Mouse (Mus musculus): ENCODE data around the gene Epha10.

Epha10 gene

DNA sequence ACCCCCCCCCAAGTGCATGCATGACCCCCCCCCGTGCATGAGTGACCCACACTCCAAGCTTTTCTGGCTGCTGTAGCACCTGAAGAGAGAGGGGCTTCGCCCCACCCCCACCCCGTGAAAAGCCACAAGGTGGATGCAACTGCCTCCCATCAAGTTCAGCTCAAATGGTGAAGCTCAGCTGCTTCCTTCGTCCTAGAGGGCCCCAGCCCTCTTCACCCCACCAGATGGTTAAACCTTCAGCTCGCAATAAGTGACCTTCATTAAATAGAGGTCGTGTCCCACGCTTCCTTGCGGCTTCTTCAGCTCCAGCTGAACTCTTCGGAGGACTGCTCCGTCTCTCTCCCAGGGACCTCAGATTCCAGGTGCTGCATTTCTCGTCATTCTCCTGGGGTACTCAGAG lies at the start of gene Epha10:
TSS of gene Epha10 (plus strand) at position 301 of the 400 bp plus-strand sequence.
- no peak for DNase-seq (ENCODE audit: low spot score)

GRCm38 (mm10) chr4:124832796-124833195 lies 47.9 kb upstream of the Epha10 start:
- no peak for DNase-seq (ENCODE audit: low spot score)

GRCm38 (mm10) chr4:124838035-124838700 lies 42.5 kb upstream of the Epha10 start:
- DNase-seq (ENCODE audit: low spot score) = no peak

DNA sequence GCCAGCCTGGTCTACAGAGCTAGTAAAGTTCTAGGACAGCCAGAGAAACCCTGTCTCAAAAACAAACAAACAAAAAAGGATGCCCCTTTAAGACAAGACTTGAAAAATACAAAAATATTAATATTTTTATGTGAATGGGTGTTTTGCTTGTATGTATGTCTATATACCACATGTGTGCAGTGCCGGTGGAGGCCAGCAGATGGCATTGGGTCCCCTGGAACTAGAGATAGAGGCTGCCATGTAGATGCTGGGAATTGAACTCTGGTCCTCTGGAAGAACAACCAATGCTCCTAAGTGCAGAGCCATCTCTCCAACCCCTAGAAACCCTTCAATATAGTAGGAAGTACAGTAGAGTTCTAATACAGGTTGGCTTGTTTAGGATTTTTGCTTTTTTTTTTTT lies 39.7 kb upstream of the Epha10 start:
- no peak for DNase-seq (ENCODE audit: low spot score)

DNA sequence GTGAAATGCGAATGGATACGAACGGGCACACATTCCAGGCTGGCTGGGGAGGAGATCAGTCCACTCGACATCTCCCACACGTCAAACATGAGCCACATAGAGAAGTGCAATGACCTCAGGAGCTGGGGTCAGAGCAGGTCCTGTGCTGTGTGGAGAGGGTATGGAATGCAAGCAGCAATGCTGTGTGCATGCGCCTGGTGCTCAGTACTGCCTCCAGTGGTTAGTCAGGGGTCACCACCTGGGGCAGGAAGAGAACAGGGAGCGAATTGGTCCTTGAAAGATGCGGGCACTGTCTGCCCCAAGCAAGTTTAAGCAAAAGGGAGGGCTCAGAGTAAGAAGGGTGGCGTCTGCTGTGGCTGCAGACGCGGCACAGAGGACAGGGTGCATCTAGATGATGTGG lies 37.2 kb upstream of the Epha10 start:
- no peak for DNase-seq (ENCODE audit: low spot score)

GRCm38 (mm10) chr4:124847573-124847972 lies 33.1 kb upstream of the Epha10 start:
- DNase-seq (ENCODE audit: low spot score) = peak; percentile 42

- peak; percentile 47 for DNase-seq (ENCODE audit: low spot score)
Observed at GRCm38 (mm10) chr4:124849631-124850260, 31.0 kb upstream of the Epha10 start.

- peak; percentile 88 for DNase-seq (ENCODE audit: low spot score)
Observed at GRCm38 (mm10) chr4:124850261-124850913, 30.3 kb upstream of the Epha10 start, which contains the start of gene Yrdc. Gene Yrdc (plus strand): TSS chr4:124850679.

DNA sequence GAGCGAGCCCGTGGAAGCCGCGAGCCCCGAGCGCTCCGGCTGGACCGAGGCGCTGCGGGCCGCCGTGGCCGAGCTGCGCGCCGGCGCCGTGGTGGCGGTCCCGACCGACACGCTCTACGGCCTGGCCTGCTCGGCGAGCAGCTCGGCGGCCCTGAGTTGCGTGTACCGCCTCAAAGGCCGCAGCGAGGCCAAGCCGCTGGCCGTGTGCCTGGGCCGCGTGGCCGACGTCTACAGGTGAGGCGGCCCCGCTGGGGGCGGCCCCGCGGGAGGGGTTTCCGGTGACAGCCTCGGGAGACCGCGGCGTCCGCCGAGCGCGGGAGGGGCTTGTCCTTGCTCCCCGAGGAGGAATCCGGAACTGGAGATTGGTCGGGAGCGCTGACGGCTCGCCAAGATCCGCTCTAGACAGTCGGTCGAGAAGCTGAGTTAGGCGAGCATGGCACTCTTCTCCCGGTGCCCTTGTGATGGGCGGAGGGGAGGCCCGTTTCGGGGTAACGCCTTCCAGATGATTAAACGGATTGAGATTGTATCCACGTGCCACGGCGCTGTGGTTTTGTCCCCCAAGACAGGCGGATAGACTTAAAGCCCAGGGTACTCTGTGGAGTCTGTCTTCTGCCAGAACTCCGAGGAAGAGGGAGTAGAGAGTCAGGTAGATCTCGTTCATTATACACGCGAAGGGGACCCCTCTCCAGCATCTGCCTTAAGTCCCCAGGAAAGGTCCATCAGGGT lies 29.6 kb upstream of the Epha10 start, which contains the start of gene 1110065P20Rik:
TSS of gene 1110065P20Rik (minus strand) at position 264 of the 726 bp plus-strand sequence.
- peak; percentile 36 for DNase-seq (ENCODE audit: low spot score)

DNA sequence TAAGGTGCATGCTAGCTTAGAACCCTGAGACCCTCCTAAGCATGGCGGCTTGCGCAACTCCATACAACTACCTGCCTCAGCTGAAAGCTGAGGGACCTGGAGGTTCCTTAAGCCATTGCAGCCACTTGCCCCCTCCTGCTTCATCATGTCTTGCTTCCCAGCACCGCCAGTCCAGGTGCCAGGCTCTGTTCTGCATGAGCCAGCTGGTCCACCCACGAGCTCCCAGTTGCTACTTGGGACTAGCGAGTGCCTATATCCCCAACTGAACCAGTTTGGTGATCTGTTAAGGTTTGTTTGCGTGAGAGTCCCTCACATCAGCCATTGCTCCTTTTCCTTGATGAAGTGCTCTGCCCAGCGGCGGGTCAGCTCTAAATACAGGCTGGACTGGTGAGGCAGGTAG lies 24.4 kb upstream of the Epha10 start:
- DNase-seq (ENCODE audit: low spot score) = no peak

DNA sequence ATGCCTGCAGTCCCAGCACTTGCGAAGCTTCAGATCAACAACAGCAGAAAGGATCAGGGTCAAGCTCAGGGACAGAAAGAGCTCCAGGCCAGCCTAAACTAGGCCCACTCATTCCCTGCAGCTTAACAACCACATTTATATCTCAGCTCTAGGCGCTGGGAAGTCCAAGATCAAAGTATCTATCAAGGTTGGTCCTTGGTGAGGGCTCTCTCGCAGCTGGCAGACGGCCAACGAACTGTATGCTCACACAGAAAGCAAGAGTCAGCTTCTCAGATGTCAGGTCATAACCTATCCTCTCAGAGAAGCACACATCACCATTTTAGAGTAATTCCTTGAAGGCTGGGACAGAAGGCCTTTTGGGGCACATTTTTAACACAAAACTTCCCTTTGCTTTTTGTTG lies 22.3 kb upstream of the Epha10 start:
- DNase-seq (ENCODE audit: low spot score) = no peak

- peak; percentile 58 for DNase-seq (ENCODE audit: low spot score)
Observed at GRCm38 (mm10) chr4:124860446-124860845, 20.3 kb upstream of the Epha10 start.

- DNase-seq (ENCODE audit: low spot score) = no peak
Observed at GRCm38 (mm10) chr4:124861283-124862188, 19.2 kb upstream of the Epha10 start, which contains the start of gene Maneal. Gene Maneal (minus strand): TSS chr4:124862171.

GRCm38 (mm10) chr4:124872719-124873118 lies 8.0 kb upstream of the Epha10 start:
- DNase-seq (ENCODE audit: low spot score) = no peak

DNA sequence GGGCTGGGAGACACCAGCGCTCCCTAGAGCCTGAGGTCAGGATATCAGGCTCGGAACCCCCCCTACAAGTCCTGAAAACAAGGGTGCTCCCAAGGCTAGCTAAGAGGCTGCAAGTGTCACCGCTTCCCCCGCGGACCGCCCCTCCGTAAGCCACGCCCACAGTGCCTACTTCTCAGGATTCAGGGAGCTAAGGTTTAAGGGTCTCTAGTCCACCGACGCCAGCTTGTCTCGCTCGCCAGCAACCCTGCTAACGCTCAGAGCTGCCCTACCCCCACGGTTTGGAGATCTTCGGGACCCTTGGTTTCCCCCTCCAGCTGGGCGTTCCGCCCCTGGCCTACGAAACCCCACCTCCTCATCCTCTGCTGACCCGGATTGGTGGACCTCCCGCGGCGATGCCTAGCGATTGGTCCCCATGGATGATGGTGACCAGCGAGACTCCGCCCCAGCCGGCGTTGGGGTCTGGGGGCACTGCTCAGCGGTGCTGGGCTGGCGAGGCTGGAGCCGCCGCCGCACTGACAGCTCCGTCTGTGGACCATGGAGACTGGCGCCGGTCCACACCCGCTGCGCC lies 726 bp downstream of the Epha10 start:
- no peak for DNase-seq (ENCODE audit: low spot score)

- DNase-seq (ENCODE audit: low spot score) = peak; percentile 18
Observed at GRCm38 (mm10) chr4:124882151-124882729, 1.5 kb downstream of the Epha10 start.

GRCm38 (mm10) chr4:124888702-124889101 lies 8.0 kb downstream of the Epha10 start:
- DNase-seq (ENCODE audit: low spot score) = no peak

GRCm38 (mm10) chr4:124889935-124890334 lies 9.2 kb downstream of the Epha10 start:
- DNase-seq (ENCODE audit: low spot score) = no peak

DNA sequence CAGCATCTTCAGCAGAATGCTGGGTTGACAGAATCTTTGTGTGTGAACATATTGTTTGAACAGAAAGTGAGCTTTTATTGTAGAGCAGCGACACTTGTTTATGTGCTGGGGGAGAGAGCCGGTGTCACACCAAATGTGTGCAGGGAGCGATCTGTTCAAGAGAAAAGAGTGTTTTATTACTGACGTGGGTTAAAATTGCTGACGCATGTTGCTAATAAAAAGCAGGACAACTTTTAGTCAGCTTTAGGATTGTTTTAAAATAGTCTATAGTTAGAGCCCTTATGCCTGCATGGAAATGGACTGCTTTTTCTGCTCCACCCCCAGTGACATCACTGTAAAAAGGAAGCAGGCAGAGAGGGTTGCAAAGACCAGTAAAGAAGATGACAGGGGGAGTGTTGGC lies 10.1 kb downstream of the Epha10 start:
- no peak for DNase-seq (ENCODE audit: low spot score)

DNA sequence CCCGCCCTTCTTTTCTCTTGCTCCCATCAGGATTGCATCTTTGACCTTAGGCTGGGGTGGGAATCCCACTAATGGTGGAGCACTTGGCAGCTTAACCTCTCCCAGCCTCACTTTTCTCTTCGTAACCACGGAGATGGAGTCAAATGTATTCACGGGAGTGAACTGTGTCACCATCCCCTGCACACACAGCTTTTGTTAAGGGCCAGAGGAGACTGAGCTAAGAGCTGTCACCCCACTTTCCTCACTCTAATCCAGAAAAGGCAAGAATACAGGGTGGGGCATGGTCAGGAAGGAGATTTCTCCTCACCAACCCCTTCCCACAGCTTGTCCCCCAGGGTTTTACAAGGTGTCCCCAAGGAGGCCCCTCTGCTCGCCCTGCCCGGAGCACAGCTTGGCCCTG lies 13.1 kb downstream of the Epha10 start:
- no peak for DNase-seq (ENCODE audit: low spot score)
